Mouse (Mus musculus) left cerebral cortex, adult 18-20 months (tissue): Measurements from ENCODE around the gene Npr3. TPM values are rescaled to one million over a fixed set of nuclear protein-coding genes. Genes with fewer than 3 reads are reported as not detected.

Source experiments
- DNase-seq, 2 experiments: peaks; one replicate each; pipeline ENCODE4 v3.0.0; 2021 to 2022; ENCODE audit warnings: low spot score in 2 of 2, mixed read lengths in 1 of 2
- long read RNA-seq, 2 experiments: library from polyadenylated mRNA; stranded (forward); transcript quantifications; one replicate each; pipeline ENCODE4 v2.0.0; 2021
- total RNA-seq, 2 experiments: library from RNA; stranded (reverse); gene quantifications; 2 replicates each; pipeline ENCODE4 v1.2.3; 2021

The Npr3 gene
- total RNA-seq: 10 to 100 TPM; 11.4 to 13.1 TPM
- long read RNA-seq, experiment 1, full-length matches to known transcripts: 3 of 7 reads
- long read RNA-seq, experiment 1, partial matches to known transcripts: 0 of 7 reads
- long read RNA-seq, experiment 1, other reads (novel, unspliced or antisense): 4 of 7 reads
- long read RNA-seq, experiment 2, full-length matches to known transcripts: 1 of 4 reads
- long read RNA-seq, experiment 2, partial matches to known transcripts: 0 of 4 reads
- long read RNA-seq, experiment 2, other reads (novel, unspliced or antisense): 3 of 4 reads

DNA sequence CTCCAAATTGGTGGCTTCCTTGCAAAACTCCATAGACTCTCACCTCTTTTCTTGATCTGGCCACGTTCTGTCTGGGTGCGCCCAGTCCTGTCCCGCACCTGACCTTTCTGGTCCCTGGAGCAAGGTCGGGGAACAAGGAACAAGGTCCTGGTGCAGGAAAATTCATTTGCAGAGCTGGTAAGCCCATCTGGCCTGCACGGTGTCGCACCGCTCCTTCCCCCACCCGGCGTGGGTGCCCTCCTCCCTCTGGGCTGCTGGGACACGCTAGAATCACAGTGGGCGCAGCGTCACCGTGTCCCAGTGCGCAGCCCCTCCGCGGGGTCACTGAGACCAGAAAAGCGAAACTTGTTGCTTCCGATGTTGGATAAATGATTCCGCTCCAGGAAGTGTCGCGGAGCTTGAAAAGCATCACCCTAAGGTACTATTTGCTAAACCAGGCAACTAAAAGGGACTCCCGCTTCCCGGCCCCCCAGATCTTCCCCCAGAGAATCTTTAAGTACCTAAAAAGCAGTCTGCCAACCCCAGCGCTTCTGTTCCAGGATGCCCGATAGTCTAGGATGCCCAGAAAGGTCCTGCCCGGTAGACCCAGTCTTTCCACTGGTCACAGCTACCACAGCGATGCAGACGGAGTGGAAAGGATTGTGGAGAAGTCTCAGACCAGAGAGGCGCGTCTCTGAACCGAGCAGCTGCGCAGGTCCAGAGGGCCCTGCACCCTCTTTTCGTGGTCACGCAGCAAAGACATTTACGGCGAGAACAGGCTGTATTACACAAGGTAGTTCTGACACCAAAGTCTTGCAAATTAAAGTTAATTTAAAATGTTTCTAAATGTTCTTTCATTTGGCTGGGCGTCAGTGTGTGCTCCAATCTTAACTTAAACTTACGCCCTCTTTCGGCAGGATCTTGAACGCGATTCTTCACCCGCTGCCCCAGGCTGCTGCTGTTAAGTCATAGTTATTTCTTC lies at the start of gene Npr3:
Gene Npr3, minus strand, starts transcription at position 717 of the 961 bp plus-strand sequence.
- peak; percentile 55 to 62 for DNase-seq

DNA sequence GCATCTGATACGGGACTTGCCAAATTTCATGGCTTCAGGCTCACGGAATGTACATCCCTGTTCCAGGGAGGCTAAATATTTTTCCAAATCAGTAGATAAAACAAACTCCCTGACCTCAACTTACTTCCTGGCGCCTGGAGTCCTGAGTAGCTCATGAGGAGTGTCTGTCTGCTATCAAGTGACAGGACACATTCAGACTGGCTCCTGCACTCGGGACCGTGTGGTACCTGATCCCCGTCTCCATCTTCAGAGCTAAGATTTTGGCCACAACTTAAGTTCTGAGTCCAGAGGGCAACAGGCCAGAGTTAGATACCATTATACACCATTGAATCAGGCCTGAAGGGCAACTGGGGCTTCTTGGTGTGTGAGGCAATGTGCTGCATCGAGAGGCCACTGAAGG lies 49.0 kb upstream of the Npr3 start:
- DNase-seq: no peak

DNA sequence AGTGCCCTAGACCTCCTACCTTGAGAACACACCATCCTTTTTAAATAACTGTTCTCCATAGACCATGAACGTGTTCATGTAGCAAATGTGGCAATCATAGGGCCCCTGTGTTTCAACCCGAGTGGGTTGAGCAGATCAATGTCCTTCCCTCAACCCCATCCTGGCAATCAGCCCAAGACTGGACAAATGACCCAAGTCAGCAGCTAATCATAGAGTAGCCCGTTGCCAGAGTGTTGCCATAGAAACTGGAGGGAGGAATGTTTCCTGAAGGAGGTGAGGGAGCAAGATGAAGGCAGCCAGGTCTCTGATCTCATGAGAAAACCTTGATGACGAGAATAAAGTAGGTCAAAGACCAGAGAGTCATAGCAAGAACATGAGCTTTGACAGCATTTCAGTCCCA lies 47.1 kb upstream of the Npr3 start:
- DNase-seq: no peak

DNA sequence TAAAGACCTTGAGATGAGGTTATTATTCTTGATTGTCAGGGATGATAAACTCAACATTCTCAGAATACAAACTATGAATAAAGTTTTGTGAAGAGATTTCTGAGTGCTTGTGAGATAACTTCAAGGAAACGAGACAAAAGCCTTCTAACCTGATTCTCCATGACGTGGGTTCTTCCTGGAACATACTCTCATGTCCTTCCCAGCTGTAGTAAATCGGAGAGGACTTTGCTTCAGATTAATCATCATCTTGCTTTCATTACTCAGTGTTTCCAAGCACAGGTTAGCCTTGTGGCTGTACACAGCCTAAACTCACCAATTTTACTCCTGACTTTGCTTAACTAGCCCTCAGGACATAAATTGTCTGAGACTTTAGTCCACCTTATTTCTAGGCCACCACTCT lies 45.1 kb upstream of the Npr3 start:
- no peak for DNase-seq

DNA sequence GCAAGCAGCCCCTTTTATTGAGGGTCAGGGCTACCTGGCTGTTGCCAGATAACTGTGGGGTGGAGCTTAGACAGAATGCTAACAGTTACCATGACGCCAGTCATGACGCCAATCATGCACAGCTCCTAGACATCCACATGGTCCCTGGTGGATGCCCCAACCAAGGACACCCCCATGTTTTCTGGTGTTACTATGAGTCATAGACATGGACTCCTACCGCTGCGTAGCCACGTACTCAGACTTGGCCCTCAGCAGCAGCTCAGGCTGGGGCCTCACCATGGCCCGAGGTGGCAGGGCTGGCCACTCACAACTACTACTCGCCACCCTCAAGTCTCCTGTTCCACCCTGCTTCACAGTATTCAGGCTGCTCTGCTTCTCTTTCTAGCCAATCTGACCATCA lies 44.1 kb upstream of the Npr3 start:
- no peak for DNase-seq

DNA sequence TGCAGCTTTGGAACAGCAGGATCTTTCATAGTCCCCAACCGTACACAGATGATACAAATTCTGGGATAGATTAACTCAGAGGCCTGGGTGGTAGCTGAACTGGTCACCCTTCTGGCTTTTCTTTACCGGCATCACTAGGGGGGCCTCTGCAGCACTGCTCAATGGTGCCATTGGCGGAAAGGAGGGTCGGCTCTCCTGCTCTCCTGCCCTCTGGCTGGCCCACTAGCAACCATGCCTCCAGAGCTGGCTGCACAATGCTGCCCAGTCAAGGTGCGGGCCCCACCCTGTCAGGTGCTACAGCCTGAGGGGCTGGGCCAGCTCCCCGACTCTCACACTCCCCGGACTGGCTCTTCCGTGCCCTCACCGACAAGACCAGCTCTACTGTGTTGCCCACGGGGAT lies 43.1 kb upstream of the Npr3 start:
- DNase-seq: no peak

DNA sequence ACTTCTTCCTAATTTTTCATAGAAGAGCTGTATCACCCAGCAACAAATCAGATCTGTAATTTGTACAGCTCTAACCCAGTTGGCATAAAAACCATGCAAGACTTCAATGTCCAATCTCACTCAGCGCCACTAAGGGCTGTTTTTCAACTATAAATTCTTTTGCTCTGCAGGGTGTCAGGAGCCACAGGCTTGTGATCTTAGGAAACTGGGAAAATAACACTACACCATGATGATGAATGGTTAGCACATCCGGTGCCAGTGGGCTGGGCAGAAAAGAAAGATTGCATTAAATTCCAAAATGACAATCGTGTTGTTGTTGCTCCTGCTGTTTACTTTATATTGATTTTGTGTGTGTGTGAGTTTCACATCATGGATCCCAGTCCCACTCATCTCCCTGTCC lies 42.4 kb upstream of the Npr3 start:
- no peak for DNase-seq

DNA sequence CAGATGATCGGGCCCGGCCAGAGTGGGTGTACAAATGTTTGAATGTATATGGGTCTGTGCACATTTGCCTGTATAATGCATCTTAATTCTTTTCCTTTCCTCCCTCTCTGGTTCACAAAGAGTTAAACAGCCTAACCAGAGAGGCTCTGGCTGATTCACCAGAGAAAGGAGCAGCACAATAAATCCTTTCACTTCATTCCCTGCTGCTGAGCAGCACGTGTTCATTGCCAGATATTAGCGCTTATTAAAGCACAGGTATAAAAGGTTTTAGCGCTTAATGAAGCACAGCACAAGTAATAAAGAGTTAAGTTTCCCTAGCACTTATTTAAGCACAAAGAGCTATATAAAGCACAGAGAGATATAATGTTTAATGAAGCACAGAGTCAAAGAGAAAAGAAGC lies 33.8 kb upstream of the Npr3 start:
- no peak for DNase-seq

DNA sequence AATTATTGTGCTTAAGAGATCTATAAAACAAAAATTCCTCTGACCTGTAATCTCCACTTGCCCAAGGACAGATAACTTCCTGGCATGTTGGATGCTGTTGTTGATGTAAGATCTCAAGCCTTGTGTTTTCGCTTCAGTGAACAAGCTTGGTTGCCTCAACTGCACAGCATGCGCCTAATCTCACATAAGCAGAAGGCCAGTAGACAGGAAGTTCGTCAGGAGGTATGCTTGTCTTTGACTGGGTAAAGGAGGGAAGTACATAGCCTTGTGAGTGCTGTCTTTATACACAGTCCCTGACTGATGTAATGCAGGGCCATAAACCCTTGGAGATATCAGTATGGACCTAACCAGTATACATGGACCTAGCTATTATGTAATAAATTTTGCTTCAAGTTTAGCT lies 20.7 kb upstream of the Npr3 start:
- DNase-seq: no peak

DNA sequence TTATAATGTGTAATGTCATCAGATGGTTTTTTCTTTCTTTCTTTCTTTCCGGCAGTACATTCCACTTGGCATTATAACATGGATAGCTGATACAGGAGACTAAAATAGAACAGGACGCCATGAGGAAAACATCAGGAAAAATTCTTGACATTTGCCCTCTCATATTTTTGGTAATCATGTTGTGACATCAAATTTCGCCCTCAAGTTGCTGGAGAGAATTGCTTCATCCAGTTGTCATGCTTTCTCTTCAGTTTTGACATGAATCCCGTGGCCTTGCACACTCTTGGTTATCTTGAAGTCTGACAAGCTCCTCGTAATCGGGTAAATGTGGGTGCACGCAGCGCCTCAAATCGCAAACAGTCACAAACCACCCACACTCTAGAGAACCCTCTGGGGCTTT lies 7.0 kb upstream of the Npr3 start:
- DNase-seq: no peak

DNA sequence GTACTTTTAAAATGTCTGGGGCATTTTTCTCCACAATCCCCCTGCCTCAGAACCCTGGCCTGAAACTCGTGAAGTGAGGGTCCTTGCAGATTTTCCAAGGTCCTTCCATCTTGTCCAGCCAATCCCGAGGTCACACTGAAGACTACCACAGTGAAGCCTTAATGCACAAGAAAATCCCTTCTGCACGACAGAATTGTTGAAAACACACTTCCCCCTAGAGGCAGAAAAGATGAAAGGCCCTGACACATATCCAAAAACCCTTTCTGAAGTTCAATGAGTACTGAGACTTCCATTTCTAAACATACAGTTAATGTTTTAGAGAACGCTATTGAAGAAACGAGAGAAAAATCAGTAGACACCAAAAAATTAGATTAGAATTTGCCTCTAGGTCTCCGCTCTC lies 2.8 kb upstream of the Npr3 start:
- DNase-seq: peak in 1 of 2 experiments; percentile 5

DNA sequence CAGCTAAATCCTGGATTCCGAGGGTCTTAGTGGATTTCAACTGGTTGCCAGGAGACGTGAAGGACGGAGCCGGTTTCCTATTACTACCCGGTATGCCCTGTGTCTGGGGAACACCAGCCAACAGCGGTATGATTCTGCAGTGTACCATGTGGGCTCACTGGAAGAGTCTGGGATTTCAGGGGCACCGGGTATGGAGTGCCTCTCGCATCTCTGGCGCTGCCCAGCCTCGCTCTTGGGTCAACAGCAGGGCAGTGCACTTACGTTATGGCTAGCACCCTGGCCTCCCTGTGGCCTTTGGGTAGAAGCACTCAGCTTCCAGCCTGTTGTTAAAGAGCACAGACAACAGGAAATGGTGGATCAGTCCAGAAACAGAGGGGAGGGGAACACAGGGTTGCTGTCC lies 1.1 kb upstream of the Npr3 start:
- DNase-seq: no peak

DNA sequence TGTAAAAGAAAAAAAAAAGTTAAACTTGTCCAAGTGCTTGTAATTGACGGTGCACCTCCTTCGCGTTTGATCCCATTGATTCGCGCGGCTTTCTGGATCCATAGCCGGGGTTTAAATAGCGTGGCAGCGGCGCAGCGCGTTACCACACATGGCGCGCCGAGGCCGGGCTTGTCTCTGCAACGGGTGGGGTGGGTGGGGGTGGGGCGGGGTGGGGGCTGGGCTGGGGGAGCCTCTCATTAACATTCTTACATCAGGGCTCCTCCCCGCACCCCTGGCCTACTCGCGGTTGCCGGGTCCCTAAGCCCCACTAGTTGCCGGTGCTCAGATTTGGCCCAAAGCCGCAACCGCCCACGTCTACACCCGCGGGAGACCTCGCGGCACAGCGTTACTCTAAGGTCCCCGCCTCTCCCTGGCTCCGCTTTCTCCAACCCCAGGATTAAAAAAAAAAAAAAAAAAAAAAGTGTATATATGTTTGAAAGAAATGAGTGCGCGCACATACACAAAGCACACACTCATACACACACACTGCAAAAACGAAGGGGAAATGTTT lies 991 bp downstream of the Npr3 start:
- DNase-seq: peak in 1 of 2 experiments; percentile 45

DNA sequence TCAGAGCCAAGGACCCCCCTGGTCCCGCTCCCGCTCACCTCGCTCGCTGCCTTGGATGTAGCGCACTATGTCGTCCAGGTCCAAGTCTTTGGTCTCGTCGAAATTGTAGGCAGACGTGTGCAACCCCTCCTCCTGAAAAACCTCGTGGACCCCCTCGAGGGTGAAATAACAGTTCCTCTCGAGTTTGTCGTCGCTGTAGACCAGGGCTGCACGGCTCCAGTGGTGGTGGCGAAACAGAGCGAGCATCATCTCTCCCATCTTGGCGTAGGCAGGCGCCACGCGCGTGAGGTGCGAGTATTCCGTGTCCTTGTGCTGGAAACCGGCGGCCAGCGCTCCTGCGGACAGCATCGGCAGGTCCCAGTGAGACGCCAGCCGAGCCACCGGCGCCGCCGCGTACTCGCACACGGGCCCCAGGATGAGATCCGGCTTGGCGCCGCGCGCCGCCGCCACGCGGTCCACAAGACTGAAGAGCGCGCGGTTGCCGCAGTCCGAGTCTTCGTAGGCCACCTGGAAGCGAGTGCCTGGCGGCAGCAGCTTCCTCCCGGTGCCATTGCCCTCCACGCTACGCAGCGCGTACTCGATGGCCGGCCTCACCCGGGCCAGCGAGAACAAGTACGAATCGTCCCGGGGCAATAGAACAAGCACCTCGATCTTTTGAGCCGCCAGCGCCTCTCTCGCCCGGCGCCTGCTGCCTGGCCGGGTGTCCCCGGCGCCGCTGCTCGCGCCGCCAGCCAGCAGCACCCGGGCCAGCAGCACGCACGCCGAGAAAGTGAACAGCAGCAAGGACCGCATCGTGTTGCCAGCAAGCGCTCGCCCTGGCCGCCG lies 2.0 kb downstream of the Npr3 start:
- DNase-seq: peak; percentile 21 to 52

DNA sequence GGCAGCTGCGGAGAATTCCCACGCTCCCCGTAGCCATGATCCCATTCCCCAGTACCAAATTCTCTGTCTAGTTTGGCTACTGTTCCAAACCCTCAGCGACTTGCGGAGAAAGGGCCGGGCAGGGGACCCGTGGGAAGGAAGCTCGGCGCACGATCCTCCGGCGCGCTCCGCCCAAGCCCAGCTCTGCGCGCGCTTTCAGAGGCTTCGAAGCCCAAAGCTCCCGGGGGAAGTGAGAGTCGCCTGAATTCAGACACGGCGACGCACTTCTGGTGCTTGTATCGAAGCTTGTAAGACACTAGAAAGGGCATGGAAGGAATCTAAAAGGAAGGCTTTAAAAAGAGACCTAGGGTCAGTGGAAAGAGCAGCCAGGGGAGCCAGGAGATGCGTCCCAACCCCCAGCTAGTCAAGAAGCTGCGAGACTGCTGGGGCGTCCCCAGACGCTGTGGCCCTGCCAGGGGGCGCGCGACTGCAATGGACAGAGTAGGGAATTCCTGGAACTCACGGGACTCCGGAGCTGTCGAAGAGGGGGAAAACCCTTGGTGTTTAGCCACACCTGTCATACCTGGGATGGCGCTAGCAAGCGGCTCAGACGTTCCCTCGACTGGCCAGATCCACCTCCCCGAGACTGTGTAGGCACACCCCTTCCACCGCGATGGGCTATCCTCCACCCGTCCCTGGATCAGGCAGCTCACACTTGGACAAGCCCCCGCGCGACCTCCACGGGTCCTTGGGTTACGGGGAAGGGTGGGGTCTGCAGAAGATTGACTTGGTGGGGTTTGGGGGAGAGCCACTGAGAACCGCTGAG lies 2.8 kb downstream of the Npr3 start:
- DNase-seq: peak; percentile 35 to 37

DNA sequence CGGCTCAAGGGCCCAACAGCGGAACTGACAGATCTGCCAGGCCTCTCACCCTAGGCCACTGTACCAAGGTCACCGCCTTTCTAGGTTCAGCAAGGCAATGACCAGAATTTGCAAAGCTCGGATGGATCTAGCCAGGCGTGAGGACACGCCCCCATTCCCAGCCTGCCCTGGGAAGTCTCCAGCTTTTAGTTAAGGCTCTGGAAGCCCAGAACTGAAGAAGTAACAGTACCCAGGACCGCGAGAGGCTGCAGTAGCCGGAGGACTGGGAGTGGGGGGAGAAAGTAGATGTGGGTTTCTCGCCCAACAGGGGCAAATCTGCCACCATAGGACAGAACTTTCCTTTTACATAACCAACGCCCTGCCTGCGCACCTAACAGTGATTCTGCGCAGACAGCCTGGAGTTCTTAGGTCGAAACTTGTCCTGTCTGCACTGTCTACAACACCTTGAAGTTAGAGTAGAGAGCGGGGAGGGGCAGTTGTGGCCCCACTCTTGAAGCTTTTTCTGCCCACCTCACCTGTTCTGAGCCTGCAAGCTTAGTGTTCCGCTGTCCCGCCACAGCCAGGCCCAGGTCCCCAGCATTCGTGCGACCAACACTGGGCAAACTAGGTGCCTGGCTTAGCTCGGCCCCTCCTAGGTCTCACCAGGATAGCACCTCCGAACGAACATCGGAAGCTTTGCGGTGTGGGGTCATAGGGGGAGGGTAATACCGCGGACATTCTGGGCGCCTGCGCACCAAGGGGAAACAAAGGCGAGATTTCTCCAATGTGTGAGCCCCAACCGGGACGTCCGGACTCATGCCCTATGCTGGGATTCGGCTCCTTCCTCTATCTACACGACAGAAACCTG lies 3.7 kb downstream of the Npr3 start:
- peak in 1 of 2 experiments; percentile 9 for DNase-seq

DNA sequence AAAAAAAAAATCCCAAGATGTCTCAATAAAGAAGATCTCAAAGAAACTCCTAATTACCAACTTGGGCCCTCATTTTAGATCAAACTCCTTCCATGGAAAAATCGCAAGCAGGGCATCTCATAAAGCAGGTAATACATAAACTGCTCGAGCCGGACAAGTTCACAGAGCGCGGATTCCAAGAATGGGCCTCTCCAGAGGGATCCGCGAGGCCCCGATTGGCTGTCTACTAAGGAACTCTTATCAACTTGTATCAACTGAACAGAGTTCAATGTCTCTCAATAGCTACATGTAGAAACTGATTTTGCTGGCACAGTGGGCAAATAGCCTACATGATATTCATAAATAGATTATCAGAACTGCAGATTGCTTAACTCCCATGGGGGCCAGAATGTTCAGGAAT lies 9.5 kb downstream of the Npr3 start:
- no peak for DNase-seq

DNA sequence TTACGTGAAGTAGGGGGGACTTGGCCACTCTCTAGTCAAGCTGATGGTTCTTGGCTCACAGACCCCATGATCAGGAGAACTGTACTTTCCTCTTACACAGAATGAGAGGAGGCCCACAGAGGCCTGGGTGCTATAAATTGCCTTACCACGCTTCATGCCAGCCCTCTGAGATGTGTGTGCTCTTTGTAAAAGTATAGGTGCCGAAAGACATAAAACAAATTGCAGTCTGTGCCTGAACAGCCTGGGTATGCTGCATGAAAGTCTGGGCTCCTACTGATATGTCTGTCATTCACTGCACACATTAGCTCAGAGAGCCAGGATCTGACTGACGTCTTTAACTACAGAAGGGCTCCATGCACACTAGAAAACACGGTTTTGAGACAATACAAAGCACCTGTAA lies 9.9 kb downstream of the Npr3 start:
- no peak for DNase-seq

DNA sequence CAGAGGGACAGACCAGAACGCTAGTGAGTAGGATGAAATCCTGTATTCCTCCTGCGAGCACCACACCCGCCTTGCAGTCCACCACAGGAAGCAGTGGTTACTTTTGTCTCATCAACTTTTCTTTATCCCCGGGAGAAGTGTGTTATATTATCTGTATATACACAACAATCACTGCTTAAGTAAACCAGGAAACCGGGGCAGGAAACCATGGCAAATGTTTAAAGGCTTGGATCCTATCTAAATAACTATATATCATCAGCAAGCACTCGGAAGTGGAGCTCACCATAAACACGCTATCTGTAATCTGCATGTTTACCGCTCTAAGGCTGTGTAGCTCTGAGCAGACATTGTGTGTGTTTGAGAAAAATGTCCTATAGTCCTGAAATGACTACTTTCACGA lies 13.1 kb downstream of the Npr3 start:
- no peak for DNase-seq

DNA sequence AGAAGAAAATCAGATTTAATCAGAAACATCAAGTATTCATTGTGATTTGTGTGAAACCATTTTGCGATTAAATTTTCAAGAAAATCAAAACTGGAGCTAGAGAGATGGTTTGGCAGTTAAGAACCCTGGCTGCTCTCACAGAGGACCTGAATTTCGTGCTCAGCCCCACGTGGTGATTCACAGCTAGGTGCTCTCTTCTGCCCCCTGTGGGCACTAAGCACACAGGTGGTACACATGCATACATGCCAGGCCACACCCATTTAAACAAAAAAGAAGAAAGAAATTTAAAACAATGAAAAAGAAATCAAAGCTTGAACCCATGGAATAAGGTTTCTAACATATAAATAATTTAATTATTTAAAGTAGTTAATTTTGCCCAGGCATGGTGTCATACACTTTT lies 15.7 kb downstream of the Npr3 start:
- DNase-seq: no peak
